Mouse (Mus musculus): ENCODE results near the gene Sf3b3. TPM values are rescaled to one million over a fixed set of nuclear protein-coding genes. Genes with fewer than 3 reads are reported as not detected.
"Not testable (repeated sequence)": the region's sequence is repeated elsewhere in the genome, so short reads cannot be mapped to it uniquely, and the experiment has no call there.

Gene Sf3b3
- polyA plus RNA-seq, 1 experiment from 2014 or later, result 203 TPM

DNA sequence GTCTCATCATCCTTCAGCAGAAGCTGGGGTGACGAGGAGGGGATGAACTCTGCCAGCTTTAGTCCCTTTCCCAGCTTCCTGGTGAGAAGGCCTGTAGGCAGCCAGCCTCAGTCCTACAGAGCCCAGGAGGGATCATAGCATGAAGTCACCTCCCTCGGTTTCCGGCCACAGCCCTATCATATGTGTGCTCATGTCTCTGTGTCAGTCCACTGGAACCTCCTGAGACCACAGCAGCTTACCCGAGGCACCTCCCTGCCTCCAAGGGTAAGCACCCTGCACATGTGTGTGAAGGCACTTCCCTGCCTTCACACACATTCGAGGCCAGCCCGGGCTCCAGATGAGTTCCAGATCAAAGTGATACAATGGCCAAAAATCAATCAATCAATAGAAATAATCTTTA, 56.3 kb downstream of the Sf3b3 start:
- DNase-seq (ENCODE audit: low spot score, missing footprints) (no peak), ATAC-seq (ENCODE audit: low FRiP score) (no peak)
- no peak overlapping the region for H3K4me2 ChIP-seq
- no peak overlapping the region for H3K9ac ChIP-seq (ENCODE audit: low read length)
- no peaks in the 10 kb centered on the region for H3K4me1 ChIP-seq (ENCODE audit: control insufficient read depth, insufficient read depth, low read length)
- H3K9me3 ChIP-seq (ENCODE audit: control insufficient read depth, low read length), result no peaks in the 10 kb centered on the region
- H3K27me3 ChIP-seq (ENCODE audit: control insufficient read depth, insufficient read depth, low read length), result no peaks in the 10 kb centered on the region
- no peak overlapping the region for H3K27ac ChIP-seq (ENCODE audit: low read depth, low read length)
- H3K36me3 ChIP-seq (ENCODE audit: control insufficient read depth, insufficient read depth, low read length), result no peaks in the 10 kb centered on the region
- WGBS, result 72% methylated on average over 6 of the region's 6 CpGs
- H3K4me3 ChIP-seq (ENCODE audit: low read depth, low read length), result no peak overlapping the region

DNA sequence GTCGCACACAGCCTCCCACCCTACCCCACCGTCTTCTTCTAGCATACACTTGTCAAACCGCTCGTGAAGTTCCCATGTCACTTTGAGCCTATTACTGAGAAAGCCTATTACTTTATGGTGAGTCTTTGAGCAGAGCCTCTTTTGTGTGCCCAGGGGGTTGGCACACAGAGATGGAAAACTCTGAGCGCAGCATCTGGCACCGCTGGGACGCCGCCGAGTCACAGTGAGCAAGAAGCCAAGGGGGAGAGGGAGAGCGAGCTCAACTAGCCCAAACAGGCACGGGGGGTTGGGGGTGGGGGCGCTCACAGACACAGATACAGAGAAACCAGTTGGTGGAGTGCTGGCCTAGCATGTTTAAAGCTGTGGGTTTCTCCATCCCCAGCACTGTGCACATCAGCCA, 57.0 kb downstream of the Sf3b3 start:
- H3K9ac ChIP-seq (ENCODE audit: low read length), result no peak overlapping the region
- 60% methylated on average over 12 of the region's 12 CpGs for WGBS
- no peak for ATAC-seq (ENCODE audit: low FRiP score)
- no peak overlapping the region for H3K27ac ChIP-seq (ENCODE audit: low read depth, low read length)
- no peak for DNase-seq (ENCODE audit: low spot score, missing footprints)
- H3K27me3 ChIP-seq (ENCODE audit: control insufficient read depth, insufficient read depth, low read length), result no peaks in the 10 kb centered on the region
- no peak overlapping the region for H3K4me2 ChIP-seq
- no peaks in the 10 kb centered on the region for H3K4me1 ChIP-seq (ENCODE audit: control insufficient read depth, insufficient read depth, low read length)
- no peaks in the 10 kb centered on the region for H3K9me3 ChIP-seq (ENCODE audit: control insufficient read depth, low read length)
- no peak overlapping the region for H3K4me3 ChIP-seq (ENCODE audit: low read depth, low read length)
- H3K36me3 ChIP-seq (ENCODE audit: control insufficient read depth, insufficient read depth, low read length), result no peaks in the 10 kb centered on the region

DNA sequence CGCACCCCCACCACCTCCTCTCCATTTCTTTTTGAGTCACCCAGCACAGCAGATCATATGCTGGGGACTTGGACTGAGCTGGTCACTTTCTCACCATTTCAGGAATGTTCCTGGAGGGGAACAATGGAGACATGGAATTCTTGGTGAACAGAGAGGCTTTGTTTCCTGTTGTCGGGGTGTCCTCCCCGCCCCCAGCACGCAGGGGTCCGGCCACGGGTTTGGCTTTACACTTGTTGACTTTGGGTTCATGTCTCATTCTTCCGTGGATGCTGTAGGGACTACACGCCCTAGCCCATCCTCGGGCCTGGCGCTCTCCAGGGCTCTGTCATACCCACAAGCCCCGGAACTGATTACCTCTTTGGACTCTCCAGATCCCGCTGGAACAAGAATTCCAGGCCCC, 57.6 kb downstream of the Sf3b3 start:
- no peaks in the 10 kb centered on the region for H3K36me3 ChIP-seq (ENCODE audit: control insufficient read depth, insufficient read depth, low read length)
- no peak overlapping the region for H3K27ac ChIP-seq (ENCODE audit: low read depth, low read length)
- 66% methylated on average over 12 of the region's 12 CpGs for WGBS
- ATAC-seq (ENCODE audit: low FRiP score) (no peak), DNase-seq (ENCODE audit: low spot score, missing footprints) (peak; percentile 81)
- H3K4me2 ChIP-seq, result no peak overlapping the region
- no peak overlapping the region for H3K4me3 ChIP-seq (ENCODE audit: low read depth, low read length)
- no peaks in the 10 kb centered on the region for H3K27me3 ChIP-seq (ENCODE audit: control insufficient read depth, insufficient read depth, low read length)
- no peaks in the 10 kb centered on the region for H3K4me1 ChIP-seq (ENCODE audit: control insufficient read depth, insufficient read depth, low read length)
- no peaks in the 10 kb centered on the region for H3K9me3 ChIP-seq (ENCODE audit: control insufficient read depth, low read length)
- H3K9ac ChIP-seq (ENCODE audit: low read length), result no peak overlapping the region

DNA sequence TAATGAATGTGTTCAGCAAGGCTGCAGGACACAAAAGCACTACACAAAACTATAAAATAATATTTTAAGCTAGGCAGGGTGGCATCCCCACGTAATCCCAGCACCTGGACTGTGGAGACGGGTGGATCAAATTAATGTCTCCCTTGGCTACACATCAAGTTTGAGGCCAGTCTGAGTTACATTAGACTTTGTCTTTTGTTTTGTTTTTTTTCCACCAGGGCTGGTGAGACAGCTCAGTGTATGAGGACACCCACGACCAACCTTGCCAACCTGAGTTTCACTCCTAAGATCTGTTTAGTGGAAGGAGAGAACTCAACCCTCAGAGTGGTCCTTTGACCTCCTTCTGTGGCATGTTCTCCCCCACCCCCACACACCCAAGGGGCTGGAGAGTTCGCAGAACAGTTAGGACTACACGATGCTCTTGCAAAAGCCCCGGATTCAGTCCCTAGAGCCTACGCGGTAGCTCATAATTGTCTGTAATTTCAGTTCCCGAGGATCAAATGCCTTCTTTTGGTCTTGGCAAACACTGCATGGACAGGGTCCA, 59.1 kb downstream of the Sf3b3 start:
- no peaks in the 10 kb centered on the region for H3K9me3 ChIP-seq (ENCODE audit: control insufficient read depth, low read length)
- no peak overlapping the region for H3K27ac ChIP-seq (ENCODE audit: low read depth, low read length)
- no peaks in the 10 kb centered on the region for H3K36me3 ChIP-seq (ENCODE audit: control insufficient read depth, insufficient read depth, low read length)
- ATAC-seq (ENCODE audit: low FRiP score), result no peak
- WGBS, result 90% methylated on average over 9 of the region's 9 CpGs
- H3K9ac ChIP-seq (ENCODE audit: low read length), result no peak overlapping the region
- no peak overlapping the region for H3K4me3 ChIP-seq (ENCODE audit: low read depth, low read length)
- no peak for DNase-seq (ENCODE audit: low spot score, missing footprints)
- H3K4me1 ChIP-seq (ENCODE audit: control insufficient read depth, insufficient read depth, low read length), result no peaks in the 10 kb centered on the region
- H3K4me2 ChIP-seq, result no peak overlapping the region
- H3K27me3 ChIP-seq (ENCODE audit: control insufficient read depth, insufficient read depth, low read length), result no peaks in the 10 kb centered on the region

DNA sequence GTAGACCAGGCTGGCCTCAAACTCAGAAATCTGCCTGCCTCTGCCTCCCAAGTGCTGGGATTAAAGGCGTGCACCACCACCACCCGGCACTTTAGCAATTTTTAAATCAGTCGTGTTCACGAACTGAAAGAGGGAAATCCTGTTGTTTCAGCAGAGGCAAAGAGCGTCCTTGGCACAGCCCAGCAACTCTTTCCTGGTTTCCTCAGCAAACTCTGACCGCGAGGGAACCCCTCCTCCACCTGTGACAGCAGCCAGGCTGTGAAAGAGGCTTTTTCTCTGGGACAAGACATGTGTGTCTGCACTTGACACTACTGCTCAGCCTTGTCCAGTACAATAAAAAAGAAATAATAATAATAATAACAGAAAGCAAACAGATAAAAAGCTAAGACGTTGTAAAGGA, 59.7 kb downstream of the Sf3b3 start:
- Histone ChIP-seq H3K27ac (ENCODE audit: low read depth, low read length) (no peak overlapping the region), H3K9me3 (ENCODE audit: control insufficient read depth, low read length) (no peaks in the 10 kb centered on the region), H3K4me3 (ENCODE audit: low read depth, low read length) (no peak overlapping the region), H3K9ac (ENCODE audit: low read length) (no peak overlapping the region), H3K36me3 (ENCODE audit: control insufficient read depth, insufficient read depth, low read length) (no peaks in the 10 kb centered on the region), H3K4me2 (no peak overlapping the region), H3K4me1 (ENCODE audit: control insufficient read depth, insufficient read depth, low read length) (no peaks in the 10 kb centered on the region), H3K27me3 (ENCODE audit: control insufficient read depth, insufficient read depth, low read length) (no peaks in the 10 kb centered on the region)
- 86% methylated on average over 8 of the region's 8 CpGs for WGBS
- no peak for DNase-seq (ENCODE audit: low spot score, missing footprints)
- no peak for ATAC-seq (ENCODE audit: low FRiP score)

DNA sequence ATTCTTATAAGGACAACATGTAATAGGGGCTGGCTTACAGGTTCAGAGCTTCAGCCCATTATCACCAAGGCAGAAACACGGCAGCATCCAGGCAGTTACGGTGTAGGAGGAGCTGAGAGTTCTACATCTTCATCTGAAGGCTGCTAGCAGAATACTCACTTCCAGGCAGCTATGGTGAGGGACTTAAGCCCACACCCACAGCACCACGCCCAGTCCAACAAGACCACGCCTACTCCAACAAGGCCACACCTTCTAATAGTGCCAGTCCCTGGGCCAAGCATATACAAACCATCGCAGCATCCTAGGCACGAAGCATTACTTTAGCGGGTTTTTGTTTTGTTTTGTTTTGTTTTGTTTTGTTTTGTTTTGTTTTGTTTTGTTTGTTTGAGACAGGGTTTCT, 60.1 kb downstream of the Sf3b3 start:
- H3K4me2 ChIP-seq; H3K9me3 ChIP-seq (ENCODE audit: control insufficient read depth, low read length); H3K27me3 ChIP-seq (ENCODE audit: control insufficient read depth, insufficient read depth, low read length); ATAC-seq (ENCODE audit: low FRiP score); H3K36me3 ChIP-seq (ENCODE audit: control insufficient read depth, insufficient read depth, low read length); DNase-seq (ENCODE audit: low spot score, missing footprints); H3K27ac ChIP-seq (ENCODE audit: low read depth, low read length); H3K4me1 ChIP-seq (ENCODE audit: control insufficient read depth, insufficient read depth, low read length); H3K9ac ChIP-seq (ENCODE audit: low read length); H3K4me3 ChIP-seq (ENCODE audit: low read depth, low read length): not testable (repeated sequence)
- WGBS, result 78% methylated on average over 7 of the region's 7 CpGs

DNA sequence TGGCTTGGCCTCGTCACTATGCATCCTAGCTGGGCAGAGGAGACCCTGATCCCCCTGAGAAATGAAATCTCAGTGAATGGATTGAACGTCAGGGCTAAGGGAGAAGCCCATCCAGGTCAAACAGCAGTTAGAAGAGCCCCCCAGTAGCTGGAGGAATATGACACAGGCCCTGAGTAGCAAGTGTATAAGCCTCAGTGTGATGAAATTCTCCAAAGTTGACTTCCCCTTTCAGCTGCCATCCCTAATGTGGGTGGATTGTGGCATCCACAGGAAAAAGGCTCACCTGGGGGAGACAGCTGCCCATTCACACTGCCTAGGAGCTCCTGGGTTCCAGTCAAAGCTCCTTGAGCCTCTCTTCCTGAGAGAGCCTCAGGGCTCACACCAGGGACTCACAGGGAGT, 61.2 kb downstream of the Sf3b3 start:
- Histone ChIP-seq H3K27me3 (ENCODE audit: control insufficient read depth, insufficient read depth, low read length) (no peaks in the 10 kb centered on the region), H3K9ac (ENCODE audit: low read length) (no peak overlapping the region), H3K27ac (ENCODE audit: low read depth, low read length) (no peak overlapping the region), H3K9me3 (ENCODE audit: control insufficient read depth, low read length) (no peaks in the 10 kb centered on the region), H3K4me2 (no peak overlapping the region), H3K4me3 (ENCODE audit: low read depth, low read length) (no peak overlapping the region), H3K4me1 (ENCODE audit: control insufficient read depth, insufficient read depth, low read length) (no peaks in the 10 kb centered on the region), H3K36me3 (ENCODE audit: control insufficient read depth, insufficient read depth, low read length) (no peaks in the 10 kb centered on the region)
- ATAC-seq (ENCODE audit: low FRiP score) (no peak), DNase-seq (ENCODE audit: low spot score, missing footprints) (no peak)
- 73% methylated on average over 2 of the region's 2 CpGs for WGBS

DNA sequence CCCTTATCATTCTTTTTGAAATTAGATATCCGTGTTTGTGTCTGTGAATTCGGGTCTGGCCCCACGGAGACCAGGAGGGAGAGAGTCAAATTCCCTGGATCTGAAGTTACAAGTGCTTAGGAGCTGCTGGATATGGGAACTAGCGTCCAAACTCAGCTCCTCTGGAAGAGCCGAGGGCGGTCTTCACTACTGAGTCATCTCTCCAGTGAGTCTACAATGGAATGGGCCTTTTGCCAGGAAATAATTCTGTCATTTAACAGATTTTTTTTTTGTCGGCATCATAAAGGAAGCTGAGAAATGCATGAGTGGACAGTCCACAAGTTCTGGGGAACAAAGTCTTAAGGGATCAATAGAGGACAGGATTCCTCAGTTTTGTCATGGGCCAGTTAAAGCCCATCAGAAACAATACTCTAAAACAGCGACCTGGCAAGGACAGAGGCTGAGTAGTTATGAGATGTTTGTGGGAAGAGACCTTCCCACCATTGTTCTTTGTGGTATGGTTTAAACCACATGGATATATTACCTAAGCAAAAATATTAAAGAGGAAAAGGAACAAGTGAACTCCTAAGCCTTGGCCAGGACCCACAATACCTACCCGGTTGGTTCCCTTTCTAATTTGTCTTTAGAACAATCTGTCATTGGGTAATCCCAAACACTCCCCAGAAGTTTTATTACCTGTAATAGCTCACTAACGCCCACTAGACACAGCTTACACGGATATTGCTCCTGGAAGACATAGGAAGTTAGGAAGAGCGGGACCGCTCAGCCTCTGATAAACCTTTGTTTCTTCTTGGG, 66.5 kb downstream of the Sf3b3 start:
- DNase-seq (ENCODE audit: low spot score, missing footprints), result no peak

DNA sequence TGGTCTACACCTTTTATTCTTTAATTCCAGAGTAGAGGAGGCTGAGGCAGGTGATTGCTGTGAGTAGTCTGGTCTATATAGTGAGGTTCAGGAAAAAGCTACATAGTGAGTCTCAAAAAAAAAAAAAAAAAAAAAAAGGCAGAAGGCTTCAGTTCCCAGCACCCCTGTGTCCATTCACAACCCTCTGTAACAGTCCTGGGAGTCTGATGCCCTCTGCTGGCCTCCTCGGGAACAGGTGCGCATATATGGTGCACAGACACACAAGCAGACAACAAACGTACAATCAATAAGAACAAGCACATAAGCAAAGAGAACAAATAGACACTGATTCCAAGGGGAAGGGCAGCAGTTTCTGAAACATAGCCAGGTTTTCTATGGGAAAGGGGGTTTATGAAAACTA, 70.3 kb downstream of the Sf3b3 start:
- Histone ChIP-seq H3K27me3 (ENCODE audit: control insufficient read depth, insufficient read depth, low read length) (no peaks in the 10 kb centered on the region), H3K4me2 (no peak overlapping the region), H3K9ac (ENCODE audit: low read length) (no peak overlapping the region), H3K4me3 (ENCODE audit: low read depth, low read length) (no peak overlapping the region), H3K9me3 (ENCODE audit: control insufficient read depth, low read length) (peaks cover 3% of the 10 kb centered on the region; the same call in 1 of the 2 replicates), H3K4me1 (ENCODE audit: control insufficient read depth, insufficient read depth, low read length) (no peaks in the 10 kb centered on the region), H3K36me3 (ENCODE audit: control insufficient read depth, insufficient read depth, low read length) (no peaks in the 10 kb centered on the region), H3K27ac (ENCODE audit: low read depth, low read length) (no peak overlapping the region)
- 95% methylated on average over 3 of the region's 3 CpGs for WGBS
- DNase-seq (ENCODE audit: low spot score, missing footprints) (no peak), ATAC-seq (ENCODE audit: low FRiP score) (no peak)

More for the DNA sequence above, 66.5 kb downstream of the Sf3b3 start:
- no peak overlapping the region for H3K27ac ChIP-seq (ENCODE audit: low read depth, low read length)
- 86% methylated on average over 13 of the region's 13 CpGs for WGBS
- peaks cover 3% of the 10 kb centered on the region; the same call in 1 of the 2 replicates for H3K9me3 ChIP-seq (ENCODE audit: control insufficient read depth, low read length)
- no peaks in the 10 kb centered on the region for H3K36me3 ChIP-seq (ENCODE audit: control insufficient read depth, insufficient read depth, low read length)
- no peak overlapping the region for H3K4me2 ChIP-seq
- no peaks in the 10 kb centered on the region for H3K4me1 ChIP-seq (ENCODE audit: control insufficient read depth, insufficient read depth, low read length)
- no peaks in the 10 kb centered on the region for H3K27me3 ChIP-seq (ENCODE audit: control insufficient read depth, insufficient read depth, low read length)
- no peak for ATAC-seq (ENCODE audit: low FRiP score)
- H3K9ac ChIP-seq (ENCODE audit: low read length), result no peak overlapping the region
- no peak overlapping the region for H3K4me3 ChIP-seq (ENCODE audit: low read depth, low read length)
